Mouse (Mus musculus) bone marrow, adult 2 months (tissue): ENCODE results near the gene G3bp2. TPM values are rescaled to one million over a fixed set of nuclear protein-coding genes. Genes with fewer than 3 reads are reported as not detected.

Experiments
- H3K27ac ChIP-seq: fragments of 200-500 bp; 2 replicates; pipeline ENCODE4 v1.5.1; 2012; ENCODE audit warnings: low read depth, mild to moderate bottlenecking, control low read depth, inconsistent platforms, low read length; ENCODE audit not compliant: control insufficient read depth, poor library complexity, insufficient read depth
- H3K4me1 ChIP-seq: fragments of 200-500 bp; 2 replicates; pipeline ENCODE4 v1.6.1; 2011; ENCODE audit warnings: low read length; ENCODE audit not compliant: control insufficient read depth, insufficient read depth
- H3K4me3 ChIP-seq: fragments of 200-500 bp; replicated peaks from 2 replicates; pipeline ENCODE3; 2011; ENCODE audit warnings: mild to moderate bottlenecking, low read depth, low read length, control low read depth; ENCODE audit not compliant: control insufficient read depth
- CTCF ChIP-seq: fragments of 200-500 bp; IDR thresholded peaks from 2 replicates; pipeline ENCODE4 v1.5.1; 2011; ENCODE audit warnings: low read length, control low read depth; ENCODE audit not compliant: control insufficient read depth, insufficient read depth
- POLR2A ChIP-seq: fragments of 200-500 bp; IDR thresholded peaks from 2 replicates; pipeline ENCODE4 v1.6.1; 2011; ENCODE audit warnings: low read depth, mild to moderate bottlenecking, control low read depth, low read length, borderline replicate concordance; ENCODE audit not compliant: control insufficient read depth
- WGBS: fragments of 180-500 bp; shearing (Covaris S2); methylation state at CpG from one replicate; pipeline ENCODE4 v1.1.7; 2018; 5-methylcytosine and 5-hydroxymethylcytosine counted together
- polyA plus RNA-seq: library from polyadenylated mRNA; stranded (reverse); fragments of >200 nt; gene quantifications from 2 replicates; pipeline ENCODE4 v1.2.4, GENCODE M21; 2011; ENCODE audit warnings: low replicate concordance; ENCODE audit not compliant: missing spikeins, insufficient read depth, insufficient read length

G3bp2 gene
- polyA plus RNA-seq, 1 experiment: 46.8 TPM

GRCm38 (mm10) chr5:92019960-92020359 lies 63.6 kb downstream of the G3bp2 start:
- Histone ChIP-seq H3K27ac (no peak overlapping the region), H3K4me3 (no peak overlapping the region), H3K4me1 (no peaks in the 10 kb centered on the region)
- no peak for TF ChIP-seq CTCF
- TF ChIP-seq POLR2A: no peak
- 25% methylated on average over 2 of the region's 2 CpGs for WGBS

GRCm38 (mm10) chr5:92011756-92012155 lies 71.8 kb downstream of the G3bp2 start:
- no peak overlapping the region for H3K27ac ChIP-seq
- 71% methylated on average over 7 of the region's 7 CpGs for WGBS
- no peaks in the 10 kb centered on the region for H3K4me1 ChIP-seq
- H3K4me3 ChIP-seq: no peak overlapping the region
- no peak for TF ChIP-seq POLR2A
- TF ChIP-seq CTCF: no peak

GRCm38 (mm10) chr5:92009827-92010226 lies 73.7 kb downstream of the G3bp2 start:
- Histone ChIP-seq H3K27ac (no peak overlapping the region), H3K4me3 (no peak overlapping the region), H3K4me1 (no peaks in the 10 kb centered on the region)
- 59% methylated on average over 2 of the region's 2 CpGs for WGBS
- TF ChIP-seq CTCF (no peak), POLR2A (no peak)

- peak; percentile 33 for TF ChIP-seq CTCF
- no peak for TF ChIP-seq POLR2A
- 60% methylated on average over 2 of the region's 2 CpGs for WGBS
- no peak overlapping the region for H3K4me3 ChIP-seq
Measured at GRCm38 (mm10) chr5:92003011-92003410, 80.5 kb downstream of the G3bp2 start.

More at GRCm38 (mm10) chr5:92003011-92003410, 80.5 kb downstream of the G3bp2 start:
- Histone ChIP-seq H3K27ac (no peak overlapping the region), H3K4me1 (peaks cover 1% of the 10 kb centered on the region; the same call in 1 of the 2 replicates)

Other genes starting within 250 kb of the G3bp2 start
- 31.4 and 41.3 TPM in 2 replicates for gene Rchy1, start 120.7 kb downstream of the G3bp2 start, polyA plus RNA-seq
- not detected in 2 replicates for gene Odaph, start 96.2 kb downstream of the G3bp2 start, polyA plus RNA-seq
- gene Cdkl2, start 39.8 kb downstream of the G3bp2 start, polyA plus RNA-seq: 0.25 and 1.00 TPM in 2 replicates
- gene Uso1, start 54.2 kb upstream of the G3bp2 start, polyA plus RNA-seq: 16.3 and 23.1 TPM in 2 replicates
- gene U90926, start 131.7 kb upstream of the G3bp2 start, polyA plus RNA-seq: not detected in 2 replicates
- not detected in 2 replicates for gene Ppef2, start 172.6 kb upstream of the G3bp2 start, polyA plus RNA-seq
- gene Naaa, start 194.5 kb upstream of the G3bp2 start, polyA plus RNA-seq: 5.6 and 6.6 TPM in 2 replicates
- 8.9 and 14.1 TPM in 2 replicates for gene Sdad1, start 226.8 kb upstream of the G3bp2 start, polyA plus RNA-seq
- 1.3 and 1.7 TPM in 2 replicates for gene Cxcl9, start 244.4 kb upstream of the G3bp2 start, polyA plus RNA-seq
- 2.4 TPM in 1 of 2 replicates, not detected in the other for gene Art3, start 248.1 kb upstream of the G3bp2 start, polyA plus RNA-seq